Mouse (Mus musculus) small intestine, adult 2 months (tissue): ENCODE results near the gene Itga8. TPM values are rescaled to one million over a fixed set of nuclear protein-coding genes. Genes with fewer than 3 reads are reported as not detected.

Experiments
- H3K27ac ChIP-seq: fragments of 200-500 bp; 2 replicates; pipeline ENCODE4 v1.5.1; 2012; ENCODE audit warnings: low read depth, low read length, control low read depth, inconsistent platforms; ENCODE audit not compliant: insufficient read depth
- H3K27me3 ChIP-seq: fragments of 200-500 bp; 2 replicates; pipeline ENCODE4 v1.6.1; 2012; ENCODE audit warnings: mild to moderate bottlenecking, moderate library complexity, low read length, inconsistent platforms; ENCODE audit not compliant: control insufficient read depth, insufficient read depth
- H3K36me3 ChIP-seq: fragments of 200-500 bp; 2 replicates; pipeline ENCODE4 v1.6.1; 2012; ENCODE audit warnings: mild to moderate bottlenecking, low read length, control low read depth, inconsistent platforms; ENCODE audit not compliant: control insufficient read depth, insufficient read depth
- H3K4me1 ChIP-seq: fragments of 200-500 bp; 2 replicates; pipeline ENCODE4 v1.6.1; 2012; ENCODE audit warnings: low read length, inconsistent platforms, mixed read lengths; ENCODE audit not compliant: control insufficient read depth, insufficient read depth, insufficient read length
- H3K4me3 ChIP-seq: fragments of 200-500 bp; 2 replicates; pipeline ENCODE4 v1.5.1; 2012; ENCODE audit warnings: low read depth, mild to moderate bottlenecking, control low read depth, inconsistent platforms, low read length, moderate library complexity
- CTCF ChIP-seq: fragments of 200-500 bp; IDR thresholded peaks from 2 replicates; pipeline ENCODE4 v1.5.1; 2012; ENCODE audit warnings: low read depth, mild to moderate bottlenecking, control low read depth, inconsistent platforms, low read length, moderate library complexity, mixed read lengths; ENCODE audit not compliant: insufficient replicate concordance, insufficient read length; ENCODE audit errors: extremely low read depth
- POLR2A ChIP-seq: fragments of 200-500 bp; IDR thresholded peaks from 2 replicates; pipeline ENCODE4 v1.6.1; 2012; ENCODE audit warnings: low read depth, mild to moderate bottlenecking, control low read depth, inconsistent platforms, low read length, moderate library complexity
- WGBS: fragments of 180-500 bp; shearing (Covaris S2); methylation state at CpG from one replicate; pipeline ENCODE4 v1.1.7; 2018; 5-methylcytosine and 5-hydroxymethylcytosine counted together
- polyA plus RNA-seq: library from polyadenylated mRNA; depleted of rRNA; stranded (reverse); fragments of >200 nt; gene quantifications from 2 replicates; pipeline ENCODE4 v1.2.3, GENCODE M21; 2012

Itga8 gene
- polyA plus RNA-seq, 1 experiment, result 1.4 TPM

GRCm38 (mm10) chr2:12221671-12222070, 80.1 kb downstream of the Itga8 start:
- Histone ChIP-seq H3K27me3 (no peaks in the 10 kb centered on the region), H3K36me3 (no peaks in the 10 kb centered on the region), H3K4me3 (no peak overlapping the region), H3K27ac (no peak overlapping the region), H3K4me1 (no peaks in the 10 kb centered on the region)
- TF ChIP-seq CTCF (no peak), POLR2A (no peak)
- WGBS, result 46% methylated on average over 2 of the region's 2 CpGs

- TF ChIP-seq POLR2A, result no peak
- TF ChIP-seq CTCF, result no peak
- Histone ChIP-seq H3K4me3 (no peak overlapping the region), H3K27me3 (no peaks in the 10 kb centered on the region), H3K27ac (no peak overlapping the region), H3K4me1 (no peaks in the 10 kb centered on the region), H3K36me3 (no peaks in the 10 kb centered on the region)
- 79% methylated on average over 4 of the region's 4 CpGs for WGBS
Measured at GRCm38 (mm10) chr2:12213464-12213790, 88.3 kb downstream of the Itga8 start.

- Histone ChIP-seq H3K27me3 (no peaks in the 10 kb centered on the region), H3K4me1 (no peaks in the 10 kb centered on the region), H3K36me3 (no peaks in the 10 kb centered on the region), H3K27ac (no peak overlapping the region), H3K4me3 (no peak overlapping the region)
- TF ChIP-seq CTCF (no peak), POLR2A (no peak)
- WGBS, result 52% methylated on average over 3 of the region's 3 CpGs
Measured at GRCm38 (mm10) chr2:12212662-12213463, 88.9 kb downstream of the Itga8 start.

- Histone ChIP-seq H3K36me3 (no peaks in the 10 kb centered on the region), H3K27ac (no peak overlapping the region), H3K27me3 (no peaks in the 10 kb centered on the region), H3K4me1 (no peaks in the 10 kb centered on the region), H3K4me3 (no peak overlapping the region)
- WGBS, result 36% methylated on average over 6 of the region's 6 CpGs
- no peak for TF ChIP-seq POLR2A
- TF ChIP-seq CTCF, result no peak
Measured at GRCm38 (mm10) chr2:12208142-12208541, 93.6 kb downstream of the Itga8 start.

GRCm38 (mm10) chr2:12206353-12206752, 95.4 kb downstream of the Itga8 start:
- H3K4me1 ChIP-seq, result no peaks in the 10 kb centered on the region
- H3K27ac ChIP-seq, result no peak overlapping the region
- no peak overlapping the region for H3K4me3 ChIP-seq
- TF ChIP-seq POLR2A, result no peak
- TF ChIP-seq CTCF, result no peak
- no peaks in the 10 kb centered on the region for H3K36me3 ChIP-seq
- 51% methylated on average over 5 of the region's 5 CpGs for WGBS
- H3K27me3 ChIP-seq, result no peaks in the 10 kb centered on the region

- TF ChIP-seq CTCF (no peak), POLR2A (no peak)
- no peaks in the 10 kb centered on the region for H3K27me3 ChIP-seq
- no peaks in the 10 kb centered on the region for H3K36me3 ChIP-seq
- no peak overlapping the region for H3K27ac ChIP-seq
- H3K4me3 ChIP-seq, result no peak overlapping the region
- no peaks in the 10 kb centered on the region for H3K4me1 ChIP-seq
- WGBS, result 61% methylated on average over 5 of the region's 5 CpGs
Measured at GRCm38 (mm10) chr2:12205875-12206274, 95.8 kb downstream of the Itga8 start.

GRCm38 (mm10) chr2:12203231-12203630, 98.5 kb downstream of the Itga8 start:
- H3K27ac ChIP-seq, result no peak overlapping the region
- H3K4me1 ChIP-seq, result no peaks in the 10 kb centered on the region
- no peaks in the 10 kb centered on the region for H3K27me3 ChIP-seq
- no peak overlapping the region for H3K4me3 ChIP-seq
- WGBS, result 89% methylated on average over 10 of the region's 10 CpGs
- no peak for TF ChIP-seq POLR2A
- no peak for TF ChIP-seq CTCF
- no peaks in the 10 kb centered on the region for H3K36me3 ChIP-seq

- 83% methylated on average over 7 of the region's 7 CpGs for WGBS
- H3K4me1 ChIP-seq, result no peaks in the 10 kb centered on the region
- no peak for TF ChIP-seq POLR2A
- no peak for TF ChIP-seq CTCF
Measured at GRCm38 (mm10) chr2:12198699-12199098, 103.0 kb downstream of the Itga8 start.

More at GRCm38 (mm10) chr2:12198699-12199098, 103.0 kb downstream of the Itga8 start:
- Histone ChIP-seq H3K4me3 (no peak overlapping the region), H3K27ac (no peak overlapping the region), H3K27me3 (no peaks in the 10 kb centered on the region), H3K36me3 (no peaks in the 10 kb centered on the region)
